Mouse (Mus musculus) olfactory bulb, adult 2 months (tissue): ENCODE data around the gene Nomo1.

Experiments
- CTCF ChIP-seq: fragments of 200-500 bp; IDR thresholded peaks from 2 replicates; pipeline ENCODE4 v1.5.1; 2012; ENCODE audit warnings: low read depth, mild to moderate bottlenecking, low read length, moderate library complexity; ENCODE audit not compliant: insufficient read depth
- POLR2A ChIP-seq: fragments of 200-500 bp; IDR thresholded peaks from 2 replicates; pipeline ENCODE4 v1.6.1; 2012; ENCODE audit warnings: mild to moderate bottlenecking, low read depth, low read length, moderate library complexity; ENCODE audit not compliant: insufficient read depth

DNA sequence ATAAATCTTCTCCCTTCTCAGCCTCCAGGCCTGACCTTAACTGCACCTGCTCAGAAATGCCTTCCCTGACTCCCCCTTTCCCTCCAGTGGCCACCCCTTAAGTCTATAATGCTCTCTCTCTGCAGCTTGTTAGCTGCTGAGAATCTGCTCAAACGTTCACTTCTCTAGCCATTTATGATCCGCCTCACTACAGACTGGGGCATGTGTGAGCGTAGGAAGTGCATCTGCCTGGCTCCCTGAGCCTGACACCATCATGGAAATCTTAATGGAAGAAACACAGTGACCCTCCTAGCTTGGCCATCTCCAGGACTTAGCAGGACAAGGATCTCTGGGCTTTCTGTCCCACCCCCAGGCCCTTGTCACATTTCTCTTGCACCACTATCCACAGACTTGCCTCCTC lies 76.6 kb downstream of the Nomo1 start:
- TF ChIP-seq CTCF (no peak), POLR2A (no peak)
